Mouse (Mus musculus) embryonic facial prominence, embryonic 12.5 days (tissue): ENCODE measurements around the gene Ropn1l. TPM values are rescaled to one million over a fixed set of nuclear protein-coding genes. Genes with fewer than 3 reads are reported as not detected.

Source experiments
- ATAC-seq: fragments of 200-750 bp; cut with Nextera tagmentation; 2 replicates; pipeline ENCODE4 v1.8.0; 2017; ENCODE audit not compliant: insufficient number of reproducible peaks, insufficient read depth, low FRiP score, low TSS enrichment
- H3K27ac ChIP-seq: fragments of 300-500 bp; sonication (generic); 2 replicates; pipeline ENCODE4 v1.5.1; 2016; ENCODE audit warnings: mild to moderate bottlenecking
- H3K27me3 ChIP-seq: fragments of 300-500 bp; sonication (generic); 2 replicates; pipeline ENCODE4 v1.6.1; 2016; ENCODE audit warnings: mild to moderate bottlenecking, moderate library complexity
- H3K36me3 ChIP-seq: fragments of 300-500 bp; sonication (generic); 2 replicates; pipeline ENCODE4 v1.6.1; 2016; ENCODE audit warnings: mild to moderate bottlenecking
- H3K4me1 ChIP-seq: fragments of 300-500 bp; sonication (generic); 2 replicates; pipeline ENCODE4 v1.6.1; 2016
- H3K4me2 ChIP-seq: fragments of 300-500 bp; sonication (generic); replicated peaks from 2 replicates; pipeline ENCODE4 v1.6.1; 2016; ENCODE audit warnings: mild to moderate bottlenecking, moderate library complexity
- H3K4me3 ChIP-seq: fragments of 300-500 bp; sonication (generic); 2 replicates; pipeline ENCODE4 v1.5.1; 2016; ENCODE audit warnings: mild to moderate bottlenecking
- H3K9ac ChIP-seq: fragments of 300-500 bp; sonication (generic); 2 replicates; pipeline ENCODE4 v1.6.1; 2016; ENCODE audit warnings: mild to moderate bottlenecking, moderate library complexity
- H3K9me3 ChIP-seq: fragments of 300-500 bp; sonication (generic); 2 replicates; pipeline ENCODE4 v1.6.1; 2016; ENCODE audit warnings: mild to moderate bottlenecking, moderate library complexity
- WGBS: fragments of 180-500 bp; shearing (Covaris S2); methylation state at CpG from one replicate; pipeline ENCODE4 v1.1.7; 2016; 5-methylcytosine and 5-hydroxymethylcytosine counted together
- polyA plus RNA-seq: library from polyadenylated mRNA; unstranded; fragments of >200 nt; fragmentation: Nextera tagmentation; extraction: Ambion mirVana; gene quantifications from 2 replicates; pipeline ENCODE4 v1.2.1, GENCODE M21; 2016

Ropn1l gene
- polyA plus RNA-seq, 1 experiment from 2014 or later, result 1.7 TPM

GRCm38 (mm10) chr15:31436811-31437210 lies 16.7 kb downstream of the Ropn1l start:
- Histone ChIP-seq H3K4me2 (no peak overlapping the region), H3K9me3 (no peaks in the 10 kb centered on the region), H3K36me3 (no peaks in the 10 kb centered on the region), H3K27me3 (no peaks in the 10 kb centered on the region), H3K4me3 (no peak overlapping the region), H3K27ac (no peak overlapping the region), H3K9ac (no peak overlapping the region), H3K4me1 (no peaks in the 10 kb centered on the region)
- no peak for ATAC-seq
- 70% methylated on average over 2 of the region's 2 CpGs for WGBS

- Histone ChIP-seq H3K9me3 (no peaks in the 10 kb centered on the region), H3K4me2 (no peak overlapping the region), H3K36me3 (no peaks in the 10 kb centered on the region), H3K4me3 (no peak overlapping the region), H3K27ac (no peak overlapping the region), H3K9ac (no peak overlapping the region), H3K27me3 (no peaks in the 10 kb centered on the region), H3K4me1 (no peaks in the 10 kb centered on the region)
- 59% methylated on average over 1 of the region's 1 CpGs for WGBS
- no peak for ATAC-seq
Observed at GRCm38 (mm10) chr15:31436083-31436482, 17.5 kb downstream of the Ropn1l start.

- 75% methylated on average over 7 of the region's 7 CpGs for WGBS
Observed at GRCm38 (mm10) chr15:31433768-31434167, 19.8 kb downstream of the Ropn1l start.

GRCm38 (mm10) chr15:31431847-31432246 lies 21.7 kb downstream of the Ropn1l start:
- Histone ChIP-seq H3K4me3 (no peak overlapping the region), H3K27ac (no peak overlapping the region), H3K4me2 (no peak overlapping the region), H3K36me3 (no peaks in the 10 kb centered on the region), H3K4me1 (no peaks in the 10 kb centered on the region), H3K9ac (no peak overlapping the region), H3K27me3 (no peaks in the 10 kb centered on the region), H3K9me3 (no peaks in the 10 kb centered on the region)
- ATAC-seq, result no peak
- 73% methylated on average over 8 of the region's 8 CpGs for WGBS

More at GRCm38 (mm10) chr15:31433768-31434167, 19.8 kb downstream of the Ropn1l start:
- Histone ChIP-seq H3K27ac (no peak overlapping the region), H3K4me3 (no peak overlapping the region), H3K4me2 (no peak overlapping the region), H3K9me3 (no peaks in the 10 kb centered on the region), H3K27me3 (no peaks in the 10 kb centered on the region), H3K4me1 (no peaks in the 10 kb centered on the region), H3K9ac (no peak overlapping the region), H3K36me3 (no peaks in the 10 kb centered on the region)
- no peak for ATAC-seq

- no peak for ATAC-seq
- Histone ChIP-seq H3K27me3 (no peaks in the 10 kb centered on the region), H3K27ac (no peak overlapping the region), H3K4me2 (no peak overlapping the region), H3K9me3 (no peaks in the 10 kb centered on the region), H3K4me1 (no peaks in the 10 kb centered on the region), H3K9ac (no peak overlapping the region), H3K4me3 (no peak overlapping the region), H3K36me3 (no peaks in the 10 kb centered on the region)
- 74% methylated on average over 2 of the region's 2 CpGs for WGBS
Observed at GRCm38 (mm10) chr15:31430014-31430413, 23.5 kb downstream of the Ropn1l start.

- no peak for ATAC-seq
- WGBS, result 78% methylated on average over 7 of the region's 7 CpGs
- Histone ChIP-seq H3K9me3 (no peaks in the 10 kb centered on the region), H3K4me3 (no peak overlapping the region), H3K4me2 (no peak overlapping the region), H3K9ac (no peak overlapping the region), H3K4me1 (no peaks in the 10 kb centered on the region), H3K36me3 (no peaks in the 10 kb centered on the region), H3K27me3 (no peaks in the 10 kb centered on the region), H3K27ac (no peak overlapping the region)
Observed at GRCm38 (mm10) chr15:31429429-31429828, 24.1 kb downstream of the Ropn1l start.

GRCm38 (mm10) chr15:31428571-31428970 lies 25.0 kb downstream of the Ropn1l start:
- ATAC-seq, result no peak
- Histone ChIP-seq H3K4me3 (no peak overlapping the region), H3K9ac (no peak overlapping the region), H3K27ac (no peak overlapping the region), H3K27me3 (no peaks in the 10 kb centered on the region), H3K4me2 (no peak overlapping the region), H3K36me3 (no peaks in the 10 kb centered on the region), H3K4me1 (no peaks in the 10 kb centered on the region), H3K9me3 (no peaks in the 10 kb centered on the region)
- 49% methylated on average over 12 of the region's 12 CpGs for WGBS

- no peak overlapping the region for H3K4me2 ChIP-seq
- no peak overlapping the region for H3K9ac ChIP-seq
- H3K9me3 ChIP-seq, result no peaks in the 10 kb centered on the region
- WGBS, result 67% methylated on average over 3 of the region's 3 CpGs
- ATAC-seq, result no peak
- H3K4me3 ChIP-seq, result no peak overlapping the region
- H3K27ac ChIP-seq, result no peak overlapping the region
- no peaks in the 10 kb centered on the region for H3K4me1 ChIP-seq
- H3K36me3 ChIP-seq, result no peaks in the 10 kb centered on the region
- H3K27me3 ChIP-seq, result no peaks in the 10 kb centered on the region
Observed at GRCm38 (mm10) chr15:31427390-31427789, 26.1 kb downstream of the Ropn1l start.

- Histone ChIP-seq H3K4me2 (no peak overlapping the region), H3K4me1 (no peaks in the 10 kb centered on the region), H3K4me3 (no peak overlapping the region), H3K9me3 (no peaks in the 10 kb centered on the region), H3K9ac (no peak overlapping the region), H3K36me3 (no peaks in the 10 kb centered on the region), H3K27ac (no peak overlapping the region), H3K27me3 (no peaks in the 10 kb centered on the region)
- ATAC-seq, result no peak
- 51% methylated on average over 8 of the region's 8 CpGs for WGBS
Observed at GRCm38 (mm10) chr15:31426066-31426706, 27.4 kb downstream of the Ropn1l start.

- no peak overlapping the region for H3K9ac ChIP-seq
- H3K4me2 ChIP-seq, result no peak overlapping the region
- WGBS, result 68% methylated on average over 7 of the region's 7 CpGs
- no peaks in the 10 kb centered on the region for H3K27me3 ChIP-seq
- H3K36me3 ChIP-seq, result no peaks in the 10 kb centered on the region
- H3K4me1 ChIP-seq, result no peaks in the 10 kb centered on the region
- H3K4me3 ChIP-seq, result no peak overlapping the region
- H3K27ac ChIP-seq, result no peak overlapping the region
- ATAC-seq, result no peak
- no peaks in the 10 kb centered on the region for H3K9me3 ChIP-seq
Observed at GRCm38 (mm10) chr15:31422649-31423369, 30.7 kb downstream of the Ropn1l start.

GRCm38 (mm10) chr15:31419037-31419436 lies 34.5 kb downstream of the Ropn1l start:
- ATAC-seq, result no peak
- H3K4me2 ChIP-seq, result no peak overlapping the region
- H3K9me3 ChIP-seq, result no peaks in the 10 kb centered on the region
- H3K36me3 ChIP-seq, result no peaks in the 10 kb centered on the region
- no peaks in the 10 kb centered on the region for H3K4me1 ChIP-seq
- WGBS, result 44% methylated on average over 9 of the region's 9 CpGs
- H3K4me3 ChIP-seq, result no peak overlapping the region
- no peak overlapping the region for H3K9ac ChIP-seq
- no peaks in the 10 kb centered on the region for H3K27me3 ChIP-seq
- H3K27ac ChIP-seq, result no peak overlapping the region

- Histone ChIP-seq H3K27me3 (no peaks in the 10 kb centered on the region), H3K4me1 (no peaks in the 10 kb centered on the region), H3K36me3 (no peaks in the 10 kb centered on the region), H3K9me3 (no peaks in the 10 kb centered on the region), H3K27ac (no peak overlapping the region), H3K4me2 (no peak overlapping the region), H3K4me3 (no peak overlapping the region), H3K9ac (no peak overlapping the region)
- no peak for ATAC-seq
- 28% methylated on average over 7 of the region's 7 CpGs for WGBS
Observed at GRCm38 (mm10) chr15:31418686-31419024, 34.9 kb downstream of the Ropn1l start.
